Mouse (Mus musculus) heart, embryonic 11.5 days (tissue): ENCODE measurements at regions not wholly inside any gene's neighbourhood (a gene's known extent, or its start where the extent isn't known, plus 50 kb on each side); places are given as distances from the start of the nearest gene placed in this dataset.

Experiments used
- ATAC-seq: fragments of 200-750 bp; cut with Nextera tagmentation; replicated peaks from 2 replicates; pipeline ENCODE4 v1.8.0; 2017; ENCODE audit warnings: moderate library complexity; ENCODE audit not compliant: insufficient number of reproducible peaks, low FRiP score, low TSS enrichment
- H3K27ac ChIP-seq: fragments of 300-500 bp; sonication (generic); 2 replicates; pipeline ENCODE4 v1.5.1; 2014; ENCODE audit warnings: mild to moderate bottlenecking, low read depth, low read length
- H3K27me3 ChIP-seq: fragments of 300-500 bp; sonication (generic); 2 replicates; pipeline ENCODE4 v1.6.1; 2014; ENCODE audit warnings: mild to moderate bottlenecking, low read length, mixed read lengths; ENCODE audit not compliant: control insufficient read depth, insufficient read depth
- H3K36me3 ChIP-seq: fragments of 300-500 bp; sonication (generic); 2 replicates; pipeline ENCODE4 v1.6.1; 2014; ENCODE audit warnings: mild to moderate bottlenecking, low read length, moderate library complexity, mixed read lengths; ENCODE audit not compliant: control insufficient read depth, insufficient read depth
- H3K4me1 ChIP-seq: fragments of 300-500 bp; sonication (generic); 2 replicates; pipeline ENCODE4 v1.6.1; 2014; ENCODE audit warnings: low read length; ENCODE audit not compliant: control insufficient read depth, insufficient read depth
- H3K4me2 ChIP-seq: fragments of 300-500 bp; sonication (generic); 2 replicates; pipeline ENCODE4 v1.6.1; 2014; ENCODE audit warnings: mild to moderate bottlenecking, moderate library complexity
- H3K4me3 ChIP-seq: fragments of 300-500 bp; sonication (generic); 2 replicates; pipeline ENCODE4 v1.5.1; 2014; ENCODE audit warnings: low read depth, low read length
- H3K9ac ChIP-seq: fragments of 300-500 bp; sonication (generic); 2 replicates; pipeline ENCODE4 v1.6.1; 2014; ENCODE audit warnings: mild to moderate bottlenecking, low read depth, low read length, moderate library complexity
- H3K9me3 ChIP-seq: fragments of 300-500 bp; sonication (generic); replicated peaks from 2 replicates; pipeline ENCODE4 v1.6.1; 2016; ENCODE audit warnings: low read length; ENCODE audit not compliant: control insufficient read depth
- WGBS: fragments of 180-500 bp; shearing (Covaris S2); extraction: QIAGEN DNeasy Blood & Tissue Kit; methylation state at CpG from one replicate; pipeline ENCODE4 v1.1.7; 2014; ENCODE audit not compliant: insufficient replicate concordance; 5-methylcytosine and 5-hydroxymethylcytosine counted together

DNA sequence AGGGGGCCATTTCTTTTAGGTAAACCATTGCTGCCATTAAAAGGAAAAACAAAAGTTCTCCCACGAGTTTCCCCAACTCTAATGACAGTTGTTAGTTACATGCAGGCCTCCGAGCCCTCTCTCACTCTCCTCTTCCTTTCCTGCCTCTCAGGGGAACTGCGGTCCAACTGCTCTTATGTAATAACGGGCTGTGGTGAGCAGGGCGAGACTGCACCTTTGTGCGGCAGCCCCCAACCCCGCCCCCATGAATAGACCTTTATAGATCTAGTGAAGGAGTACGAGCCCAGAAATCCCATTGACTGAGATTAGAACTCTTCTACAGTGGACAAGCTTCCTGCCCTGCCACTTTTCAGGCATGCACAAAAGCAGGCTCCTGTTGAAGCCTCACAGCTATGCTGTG lies 81.8 kb upstream of the Pcgf5 start:
- H3K9ac ChIP-seq: no peak overlapping the region
- H3K36me3 ChIP-seq: no peaks in the 10 kb centered on the region
- 51% methylated on average over 8 of the region's 8 CpGs for WGBS
- no peaks in the 10 kb centered on the region for H3K27me3 ChIP-seq
- ATAC-seq: no peak
- no peaks in the 10 kb centered on the region for H3K9me3 ChIP-seq
- no peak overlapping the region for H3K27ac ChIP-seq
- no peak overlapping the region for H3K4me2 ChIP-seq
- H3K4me3 ChIP-seq: no peak overlapping the region
- peaks cover 10% of the 10 kb centered on the region; the same call in 1 of the 2 replicates for H3K4me1 ChIP-seq

DNA sequence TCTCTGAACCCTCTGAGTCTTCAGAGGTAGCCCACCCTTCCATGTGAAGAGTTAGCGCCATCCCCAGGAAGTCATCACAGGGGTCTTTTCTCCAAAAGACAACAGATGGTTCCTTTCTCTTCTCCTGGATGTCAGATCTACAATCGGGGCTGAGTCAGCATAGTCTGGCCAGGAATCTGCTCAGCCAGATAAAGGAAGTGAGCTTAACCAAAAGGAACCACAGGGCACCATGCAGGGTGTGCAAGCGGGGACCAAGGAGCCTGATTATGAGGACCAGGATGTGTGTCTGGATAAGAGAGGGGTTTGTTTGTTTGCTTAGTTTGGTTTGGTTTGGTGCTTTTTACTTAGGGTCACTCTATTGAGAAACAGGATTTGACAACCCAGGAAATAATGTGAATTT lies 74.6 kb upstream of the Pcgf5 start:
- H3K4me1 ChIP-seq: no peaks in the 10 kb centered on the region
- WGBS: 36% methylated on average over 3 of the region's 3 CpGs
- ATAC-seq: no peak

DNA sequence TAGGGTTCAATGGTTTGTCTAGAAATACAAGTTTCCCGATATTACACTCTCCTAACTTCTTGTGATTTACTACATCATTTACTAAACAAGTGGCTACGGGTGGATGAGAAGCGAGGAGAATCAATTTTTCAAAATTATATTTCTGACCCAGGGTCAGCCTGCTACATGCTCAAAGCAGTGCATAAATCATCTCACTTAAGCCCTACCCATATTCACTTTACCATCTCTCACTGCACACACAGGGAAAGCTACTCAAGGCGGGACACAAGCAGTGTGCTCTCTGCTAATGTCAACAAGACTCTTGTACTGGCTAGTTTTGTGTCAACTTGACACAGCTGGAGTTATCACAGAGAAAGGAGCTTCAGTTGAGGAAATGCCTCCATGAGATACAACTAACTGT lies 62.6 kb upstream of the Pcgf5 start:
- no peak overlapping the region for H3K9ac ChIP-seq
- H3K9me3 ChIP-seq: no peaks in the 10 kb centered on the region
- no peak overlapping the region for H3K4me3 ChIP-seq
- H3K36me3 ChIP-seq: no peaks in the 10 kb centered on the region
- H3K4me1 ChIP-seq: no peaks in the 10 kb centered on the region
- H3K27ac ChIP-seq: no peak overlapping the region
- WGBS: 79% methylated on average over 4 of the region's 4 CpGs
- no peak for ATAC-seq
- no peaks in the 10 kb centered on the region for H3K27me3 ChIP-seq
- no peak overlapping the region for H3K4me2 ChIP-seq

More for the DNA sequence above, 74.6 kb upstream of the Pcgf5 start:
- Histone ChIP-seq H3K36me3 (no peaks in the 10 kb centered on the region), H3K4me2 (no peak overlapping the region), H3K9me3 (no peaks in the 10 kb centered on the region), H3K27ac (no peak overlapping the region), H3K27me3 (no peaks in the 10 kb centered on the region), H3K9ac (no peak overlapping the region), H3K4me3 (no peak overlapping the region)

DNA sequence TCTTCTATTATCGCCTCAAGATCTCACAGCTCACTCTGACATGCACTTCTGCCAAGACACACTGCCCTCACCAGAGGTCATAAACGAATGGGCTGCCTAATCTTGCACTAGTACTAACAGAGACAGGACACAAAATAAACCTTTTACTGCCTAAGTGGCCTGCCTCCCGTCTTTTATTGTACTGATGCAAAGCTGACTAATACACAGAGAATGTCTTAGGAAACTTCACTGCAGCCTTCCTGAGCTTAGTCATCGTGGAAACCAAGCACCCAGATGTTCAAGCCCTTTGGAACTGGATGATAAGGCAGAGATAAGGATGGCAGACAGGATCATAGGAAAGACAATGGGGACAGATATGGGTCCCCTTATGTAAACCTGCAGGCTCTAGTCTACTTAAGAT lies 57.3 kb upstream of the Pcgf5 start:
- Histone ChIP-seq H3K4me1 (no peaks in the 10 kb centered on the region), H3K4me3 (no peak overlapping the region), H3K27ac (no peak overlapping the region), H3K9ac (no peak overlapping the region), H3K36me3 (no peaks in the 10 kb centered on the region), H3K27me3 (no peaks in the 10 kb centered on the region), H3K9me3 (no peaks in the 10 kb centered on the region), H3K4me2 (no peak overlapping the region)
- no peak for ATAC-seq
- WGBS: 22% methylated on average over 4 of the region's 4 CpGs

DNA sequence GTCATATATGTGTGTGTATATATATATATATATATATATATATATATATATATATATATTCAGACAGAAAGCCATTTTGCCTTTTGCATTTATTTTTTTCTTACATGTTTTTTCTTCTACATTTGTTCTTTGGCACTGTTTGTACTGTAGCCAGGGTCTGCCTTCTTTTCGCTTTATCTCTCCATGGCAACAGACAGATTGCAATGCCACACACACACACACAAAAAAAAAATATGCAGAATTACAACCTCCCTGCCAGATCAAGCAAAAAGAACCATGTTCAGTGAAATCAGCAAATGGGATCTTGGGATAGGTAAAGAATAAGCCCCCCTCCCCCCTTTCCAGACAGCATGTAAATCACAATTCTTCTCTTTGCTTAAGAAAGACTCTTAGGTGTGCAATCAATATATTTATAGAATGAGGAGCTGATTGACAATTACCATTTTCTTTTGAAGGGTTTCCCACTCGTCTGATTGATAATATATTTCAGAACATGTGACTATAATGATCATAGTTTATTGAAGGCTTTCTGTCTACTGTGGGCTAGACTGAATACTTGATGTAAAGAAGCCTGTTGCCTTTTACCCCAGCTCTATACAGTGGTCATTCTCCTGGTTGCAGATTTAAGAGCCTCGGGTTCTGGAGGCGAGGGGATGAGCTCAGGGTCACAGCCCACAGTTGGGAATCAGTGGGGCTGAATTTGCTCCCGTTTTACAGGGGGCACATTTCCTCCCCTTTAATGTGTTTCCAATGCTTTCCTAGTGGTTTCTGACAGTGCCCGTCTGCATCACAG lies 54.7 kb upstream of the Pcgf5 start:
- Histone ChIP-seq H3K4me2 (no peak overlapping the region), H3K27me3 (no peaks in the 10 kb centered on the region), H3K4me1 (no peaks in the 10 kb centered on the region), H3K4me3 (no peak overlapping the region), H3K9me3 (no peaks in the 10 kb centered on the region), H3K27ac (no peak overlapping the region), H3K9ac (no peak overlapping the region), H3K36me3 (no peaks in the 10 kb centered on the region)
- no peak for ATAC-seq
- 61% methylated on average over 6 of the region's 6 CpGs for WGBS
